Mouse (Mus musculus) adrenal gland, postnatal 10 days (tissue): Measurements from ENCODE around the gene Amn1. TPM values are rescaled to one million over a fixed set of nuclear protein-coding genes. Genes with fewer than 3 reads are reported as not detected.
A peak's percentile ranks its signal among the peaks of the same experiment; 100 is the strongest.
"Not testable (repeated sequence)": the region's sequence is repeated elsewhere in the genome, so short reads cannot be mapped to it uniquely, and the experiment has no call there.

ENCODE experiments used
- DNase-seq: peaks from one replicate; pipeline ENCODE4 v3.0.0; 2021; ENCODE audit warnings: mixed read lengths
- total RNA-seq, 2 experiments: library from RNA; stranded (reverse); gene quantifications; 2 replicates each; pipeline ENCODE4 v1.2.3; 2021

The Amn1 gene
- total RNA-seq, 2 experiments from 2014 or later, result 25.0 to 26.0 TPM

- DNase-seq, result no peak
Measured at GRCm38 (mm10) chr6:149155031-149155841, 33.3 kb downstream of the Amn1 start.

DNA sequence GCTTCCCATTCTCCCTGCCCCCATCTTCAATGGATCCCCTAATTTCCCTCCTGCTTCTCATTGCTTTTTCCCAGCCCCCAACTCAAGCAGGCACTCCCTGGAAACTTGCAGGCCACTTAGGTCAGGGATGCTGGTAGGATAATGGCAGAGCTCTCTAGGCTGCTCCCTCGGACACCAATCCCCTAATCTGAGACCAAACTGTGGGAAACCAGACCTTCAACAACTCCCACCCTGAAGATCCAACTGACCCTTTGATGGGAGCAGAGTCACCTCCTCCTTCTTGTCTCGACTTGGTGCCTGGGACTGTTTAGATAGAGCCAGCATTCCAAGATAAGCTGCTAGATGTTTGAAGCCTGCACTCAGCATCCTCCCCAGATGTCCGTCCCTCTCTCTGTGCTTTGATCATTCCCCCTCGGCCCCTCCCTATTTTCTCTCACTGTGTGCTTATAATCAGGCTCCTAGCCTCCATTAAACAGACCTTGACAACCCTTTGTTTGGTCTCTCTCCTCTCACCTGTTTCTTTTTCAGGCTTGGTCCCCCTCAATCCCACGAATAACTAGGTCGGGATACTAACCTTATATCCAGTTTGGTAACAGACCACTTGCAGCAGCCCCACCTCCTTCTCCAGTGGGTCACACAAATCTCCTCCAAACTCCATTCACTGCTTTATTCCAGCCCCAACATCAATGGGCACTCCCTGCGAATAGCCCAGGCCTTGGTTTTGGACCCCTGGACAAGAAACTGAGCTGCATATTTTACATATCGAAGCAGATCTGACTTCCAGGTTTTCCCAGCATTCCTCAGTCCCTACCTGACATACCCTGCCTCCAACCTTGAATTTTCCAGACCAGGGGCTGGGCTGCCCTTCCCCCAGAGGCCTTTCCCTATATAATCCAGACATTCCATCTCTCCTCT lies 34.1 kb downstream of the Amn1 start:
- DNase-seq, result no peak

GRCm38 (mm10) chr6:149153473-149154115 lies 34.9 kb downstream of the Amn1 start:
- no peak for DNase-seq

- no peak for DNase-seq
Measured at GRCm38 (mm10) chr6:149152119-149152518, 36.4 kb downstream of the Amn1 start.

GRCm38 (mm10) chr6:149148436-149149229 lies 39.9 kb downstream of the Amn1 start:
- DNase-seq, result no peak

DNA sequence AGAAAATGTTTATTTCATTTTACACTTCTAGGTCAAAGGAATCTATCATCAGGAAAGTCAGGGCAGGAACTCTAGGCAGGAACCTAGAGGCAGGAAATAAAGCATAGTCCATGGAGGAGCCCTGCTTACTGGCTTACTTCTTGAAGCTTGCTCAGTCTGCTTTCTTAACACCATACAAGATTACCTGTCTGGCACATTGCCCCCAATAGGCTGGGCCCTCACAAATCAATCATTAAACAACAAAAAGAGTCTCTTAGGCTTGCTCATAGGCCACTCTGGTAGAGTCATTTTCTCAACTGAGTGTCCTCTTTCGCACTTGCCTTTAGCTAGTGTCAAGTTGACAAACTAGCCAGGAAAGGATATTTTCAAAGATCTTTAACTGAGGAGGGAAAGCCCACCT lies 43.4 kb downstream of the Amn1 start:
- no peak for DNase-seq

DNA sequence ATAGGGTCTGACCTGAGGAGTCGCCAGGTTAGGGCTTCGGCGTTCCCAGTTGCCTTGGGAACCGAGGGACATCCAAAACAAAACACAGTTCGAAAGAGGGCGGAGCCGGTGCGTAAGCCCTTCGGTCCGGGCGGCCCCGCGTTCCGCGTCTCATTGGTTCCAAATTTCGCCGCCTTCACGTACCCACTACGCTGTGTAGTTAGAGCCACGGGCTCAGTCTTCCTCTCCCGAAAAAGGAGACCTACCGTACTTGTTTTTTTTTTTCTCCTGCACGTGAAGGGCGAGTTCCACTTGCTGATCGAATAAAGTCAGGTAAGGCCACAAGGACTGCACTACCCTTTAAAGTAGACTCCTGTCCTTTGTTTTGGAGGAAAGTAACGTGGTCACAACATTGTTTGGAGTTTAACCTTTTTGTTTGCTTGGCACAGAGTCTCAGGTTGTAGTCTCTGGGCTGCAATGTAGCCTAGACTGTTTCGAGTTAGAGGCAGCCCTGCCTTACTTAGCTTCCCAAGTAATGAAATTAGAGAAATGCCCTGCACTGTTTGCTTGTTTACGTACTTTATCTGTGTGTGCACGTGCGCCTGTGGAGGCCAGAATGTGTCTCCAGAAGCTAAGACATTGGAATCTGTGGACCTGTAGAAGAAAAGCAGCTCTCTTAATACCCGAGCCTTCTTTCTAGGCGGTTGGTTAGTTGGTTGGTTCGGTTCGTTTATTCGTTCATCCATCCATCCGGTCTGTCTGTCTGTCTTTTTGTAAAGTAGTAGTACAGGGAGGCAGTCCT lies 46.9 kb downstream of the Amn1 start:
- peak; percentile 90 for DNase-seq

GRCm38 (mm10) chr6:149139471-149139870 lies 49.0 kb downstream of the Amn1 start, which contains the start of gene Etfbkmt:
Gene Etfbkmt (plus strand): TSS chr6:149139849.
- no peak for DNase-seq

GRCm38 (mm10) chr6:149139011-149139410 lies 49.5 kb downstream of the Amn1 start:
- no peak for DNase-seq

DNA sequence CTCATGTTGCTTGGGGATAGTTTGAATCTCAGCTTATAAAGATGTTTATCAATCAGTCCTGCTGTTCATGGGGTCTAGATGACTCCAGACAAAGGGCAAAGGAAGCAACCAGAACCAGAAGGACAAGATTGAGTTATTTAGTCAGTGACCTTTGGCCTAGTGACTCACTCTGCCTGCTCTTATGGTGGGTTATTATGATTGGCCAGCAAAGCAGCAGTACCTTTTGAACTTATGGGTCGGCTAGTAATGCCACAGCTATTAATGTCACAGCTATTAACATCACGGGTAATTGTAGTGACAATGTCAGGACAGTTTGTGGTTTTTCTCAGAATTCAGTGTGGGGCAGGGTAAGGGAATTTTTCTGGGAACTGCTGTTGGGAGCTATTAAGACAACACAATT lies 50.6 kb downstream of the Amn1 start:
- DNase-seq, result no peak

DNA sequence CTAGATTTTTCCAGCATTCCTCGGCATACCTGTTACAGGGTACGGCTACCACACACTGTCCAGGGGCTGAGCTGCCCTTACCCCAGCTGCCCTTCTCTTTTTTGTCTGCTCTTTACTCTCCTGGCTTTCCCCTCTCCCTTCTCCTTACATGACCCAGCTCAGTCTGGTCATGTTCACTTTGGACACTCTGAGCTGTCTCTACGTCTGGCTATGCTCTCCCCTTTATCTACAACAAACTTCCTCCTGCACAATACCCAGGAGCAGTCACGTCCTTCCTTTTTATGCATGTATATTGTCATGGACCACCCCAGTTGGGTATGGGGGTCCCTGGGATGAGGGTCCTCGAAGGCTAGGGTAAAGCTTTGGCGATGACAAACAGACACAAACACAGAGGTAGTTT lies 52.9 kb downstream of the Amn1 start:
- DNase-seq, result no peak

GRCm38 (mm10) chr6:149134391-149135150 lies 53.9 kb downstream of the Amn1 start:
- no peak for DNase-seq

DNA sequence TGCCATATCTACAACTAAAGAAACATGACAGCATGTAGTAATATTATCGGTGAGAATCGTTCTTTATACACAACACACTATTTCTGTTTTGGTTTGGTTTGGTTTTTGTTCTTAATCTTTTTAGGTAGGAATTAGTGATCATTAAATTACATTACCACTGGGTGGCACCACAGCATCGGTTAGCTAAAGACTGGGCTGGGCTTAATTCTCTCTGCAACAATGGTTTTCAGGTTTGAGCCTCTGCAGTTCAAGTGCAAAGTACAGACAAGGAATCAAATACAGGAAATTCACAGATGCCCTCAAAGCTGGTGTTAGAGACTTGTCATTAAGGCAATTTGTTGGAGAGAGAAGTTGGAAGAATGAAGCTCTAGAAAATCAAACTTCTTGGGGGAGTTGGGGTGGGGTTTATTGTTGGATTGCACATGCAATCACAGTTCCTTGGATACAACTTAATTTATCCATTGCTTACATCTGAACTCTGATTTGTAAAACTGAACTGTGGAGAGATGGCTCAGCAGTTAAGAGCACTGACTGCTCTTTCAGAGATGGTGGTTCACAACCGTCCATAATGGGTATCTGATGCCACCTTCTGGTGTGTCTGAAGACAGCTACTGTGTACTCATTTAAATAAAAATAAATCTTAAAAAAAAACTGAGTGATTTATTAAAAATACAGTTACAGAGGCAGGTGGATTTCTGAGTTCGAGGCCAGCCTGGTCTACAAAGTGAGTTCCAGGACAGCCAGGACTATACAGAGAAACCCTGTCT lies 56.0 kb downstream of the Amn1 start:
- peak; percentile 49 for DNase-seq

GRCm38 (mm10) chr6:149131111-149131510 lies 57.4 kb downstream of the Amn1 start:
- no peak for DNase-seq

DNA sequence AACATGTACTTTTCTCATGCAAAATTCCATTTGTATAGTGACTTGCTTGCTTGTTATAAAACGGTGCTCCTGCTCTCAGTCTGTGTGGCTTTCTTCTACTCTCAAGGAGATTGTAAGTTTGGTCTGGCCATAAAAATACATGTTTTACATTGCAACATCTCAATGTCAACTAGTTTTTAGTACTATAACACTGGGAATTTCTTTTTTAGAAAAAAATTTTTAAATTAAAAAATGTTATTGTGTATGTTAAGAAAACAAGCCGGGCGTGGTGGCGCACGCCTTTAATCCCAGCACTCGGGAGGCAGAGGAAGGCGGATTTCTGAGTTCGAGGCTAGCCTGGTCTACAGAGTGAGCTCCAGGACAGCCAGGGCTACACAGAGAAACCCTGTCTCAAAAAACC lies 58.6 kb downstream of the Amn1 start, which contains the start of gene Gm10203:
Gene Gm10203, plus strand, starts transcription at position 301 of the 400 bp plus-strand sequence.
- DNase-seq, result not testable (repeated sequence)

DNA sequence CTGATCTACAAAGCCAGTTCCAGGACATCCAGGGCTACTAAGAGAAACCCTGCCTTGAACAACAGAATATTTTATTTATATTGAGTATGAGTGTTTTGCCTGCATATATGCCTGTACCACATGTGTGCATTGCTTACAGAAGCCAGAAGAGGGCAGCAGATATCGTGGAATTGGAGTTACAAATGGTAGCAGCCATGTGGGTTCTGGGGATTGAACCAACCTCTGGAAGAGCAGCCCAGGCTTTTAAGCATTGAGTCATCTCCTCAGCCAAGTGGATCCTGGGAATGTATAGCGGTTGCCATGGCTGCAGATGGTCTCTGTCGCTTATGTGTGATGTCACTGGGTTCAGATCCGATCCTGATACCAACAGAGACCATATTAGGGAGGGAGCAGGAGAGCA lies 61.8 kb downstream of the Amn1 start:
- peak; percentile 64 for DNase-seq

- DNase-seq, result no peak
Measured at GRCm38 (mm10) chr6:149123042-149123441, 65.5 kb downstream of the Amn1 start.

GRCm38 (mm10) chr6:149119853-149120252 lies 68.7 kb downstream of the Amn1 start:
- peak; percentile 81 for DNase-seq

DNA sequence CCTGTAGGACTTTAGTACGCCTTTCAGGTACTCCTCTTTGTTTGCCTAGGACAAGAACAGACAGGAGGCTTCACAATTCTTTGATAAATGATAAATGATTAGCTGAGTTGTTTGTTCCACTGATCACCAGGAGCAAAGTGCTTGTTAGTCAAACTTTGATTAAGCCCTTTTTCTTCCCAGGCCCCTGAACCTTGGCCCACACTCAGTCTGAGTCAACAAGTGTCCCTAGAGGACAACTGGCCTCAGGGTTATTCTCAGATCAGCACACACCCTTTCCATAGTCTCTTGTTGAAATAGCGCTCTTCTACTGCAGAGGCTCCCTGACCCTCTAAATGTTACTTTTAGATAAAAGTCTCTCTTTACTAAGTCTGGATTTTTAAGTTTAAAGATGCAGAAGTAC lies 69.6 kb downstream of the Amn1 start:
- peak; percentile 60 for DNase-seq
